Comparison of ENCODE assay signal across 8 mouse cellular contexts in genomic region chr13:23620733-23621531, GRCm38 (mm10). TPM values are rescaled to one million over a fixed set of nuclear protein-coding genes. Genes with fewer than 3 reads are reported as not detected.
DNase-seq lines count a peak whose midpoint lies in the region; ATAC-seq and TF ChIP-seq lines count a peak whose summit lies in the region.

Hist1h2be (minus strand) TSS chr13:23621124.

- H3K27me3 ChIP-seq in neural tube, embryonic 15.5 days (replicated peaks) = no peaks in the 10 kb centered on the region

- H3K4me2 ChIP-seq in neural tube, embryonic 15.5 days = peak within 1 kb of the TSS; percentile 99

- WGBS in lung, adult 2 months = under 1% methylated on average over 27 of the region's 27 CpGs
- under 1% methylated on average over 27 of the region's 27 CpGs for WGBS in neural tube, embryonic 15.5 days

- H3K4me3 ChIP-seq in layer of hippocampus, adult 2 months = peak within 1 kb of the TSS; percentile 76
- H3K4me3 ChIP-seq in lung, adult 2 months (replicated peaks; ENCODE audit: extremely low read depth, low read depth, low read length) = peak within 1 kb of the TSS; percentile 88
- H3K4me3 ChIP-seq in neural tube, embryonic 15.5 days (replicated peaks) = peak within 1 kb of the TSS; percentile 58

- H3K36me3 ChIP-seq in neural tube, embryonic 15.5 days = no peaks in the 10 kb centered on the region

- peak; percentile 44; the same call in 1 of the 2 replicates for TF ChIP-seq POLR2A in lung, adult 2 months (IDR thresholded peaks at IDR 0.05; ENCODE audit: borderline replicate concordance, extremely low read depth, low read depth, low read length)

- H3K9ac ChIP-seq in neural tube, embryonic 15.5 days (replicated peaks) = peak within 1 kb of the TSS; percentile 77

- ATAC-seq in neural tube, embryonic 15.5 days (ENCODE audit: low FRiP score) = peak; percentile 94

- TF ChIP-seq CTCF in layer of hippocampus, adult 2 months (conservative IDR thresholded peaks at IDR 0.05) = no peak
- TF ChIP-seq CTCF in lung, adult 2 months (IDR thresholded peaks at IDR 0.05; ENCODE audit: insufficient read depth, low read length) = no peak

- peaks cover 3% of the 10 kb centered on the region; the same call in 1 of the 2 replicates for H3K4me1 ChIP-seq in lung, adult 2 months (ENCODE audit: control insufficient read depth, insufficient read depth, low read length)
- H3K4me1 ChIP-seq in neural tube, embryonic 15.5 days = peaks cover 26% of the 10 kb centered on the region

- peak within 1 kb of the TSS; percentile 99 for H3K27ac ChIP-seq in layer of hippocampus, adult 2 months
- H3K27ac ChIP-seq in neural tube, embryonic 15.5 days (replicated peaks) = peak within 1 kb of the TSS; percentile 95

- no peaks in the 10 kb centered on the region for H3K9me3 ChIP-seq in neural tube, embryonic 15.5 days (replicated peaks)

- peak; percentile 89 for DNase-seq in MN1 (ENCODE audit: low spot score)
- DNase-seq in cerebellum, adult 8-10 months = peak; percentile 75
- peak; percentile 92 for DNase-seq in forelimb bud, embryonic 11.5 days (ENCODE audit: low read depth, low spot score)
- peak; percentile 63 for DNase-seq in heart, postnatal 4 days
- DNase-seq in layer of hippocampus, adult 2 months (ENCODE audit: low spot score in 2 of 2) = peak; percentile 50 to 90
- peak; percentile 82 for DNase-seq in lung, adult 2 months
- peak; percentile 81 for DNase-seq in testis, postnatal 10 days (ENCODE audit: low spot score)

RNA-seq across cellular contexts. Expression of gene Hist1h2be, which starts in this region (rescaled TPM):
- total RNA-seq in heart, postnatal 4 days (2021) = 10 to 100 TPM; 38.8 to 42.2 TPM
- 10 to 100 TPM in 1 of 2 experiments, 1 to 10 TPM in 1; 8.8 to 10.1 TPM for total RNA-seq in layer of hippocampus, adult 2 months (2021)
- 2.7 and 3.0 TPM in 2 replicates for polyA plus RNA-seq in lung, adult 2 months (2012; rRNA removed)
- 1.7 and 2.0 TPM in 2 replicates for polyA plus RNA-seq in neural tube, embryonic 15.5 days (2015; fragmentation: Nextera tagmentation; extraction: Ambion mirVana)

Comparison
In these comparisons a context has a peak if more than half of its experiments do, and no peak if none do; other contexts are left out.
1. Peak in every context shown above with its lines: DNase-seq, ATAC-seq, H3K4me3 ChIP-seq and H3K27ac ChIP-seq.